Mouse (Mus musculus) liver, postnatal 0 days (tissue): ENCODE results near the gene Lamb1. TPM values are rescaled to one million over a fixed set of nuclear protein-coding genes. Genes with fewer than 3 reads are reported as not detected.

Experiments
- ATAC-seq: fragments of 200-750 bp; cut with Nextera tagmentation; 2 replicates; pipeline ENCODE4 v1.8.0; 2017; ENCODE audit warnings: mild to moderate bottlenecking, moderate library complexity
- DNase-seq: peaks from one replicate; pipeline ENCODE4 v3.0.0-alpha.2; 2016
- H3K27ac ChIP-seq: fragments of 300-500 bp; sonication (generic); 2 replicates; pipeline ENCODE4 v1.5.1; 2014; ENCODE audit warnings: antibody characterized with exemption, moderate library complexity, mild to moderate bottlenecking, low read depth
- H3K27me3 ChIP-seq: fragments of 300-500 bp; sonication (generic); 2 replicates; pipeline ENCODE4 v1.6.1; 2014; ENCODE audit warnings: low read length, control low read depth, mixed read lengths; ENCODE audit not compliant: insufficient read depth
- H3K36me3 ChIP-seq: fragments of 300-500 bp; sonication (generic); replicated peaks from 2 replicates; pipeline ENCODE4 v1.6.1; 2014; ENCODE audit warnings: mild to moderate bottlenecking, control low read depth, low read length, moderate library complexity, mixed read lengths; ENCODE audit not compliant: insufficient read depth
- H3K4me1 ChIP-seq: fragments of 300-500 bp; sonication (generic); 2 replicates; pipeline ENCODE4 v1.6.1; 2014; ENCODE audit warnings: antibody characterized with exemption, mild to moderate bottlenecking, control low read depth; ENCODE audit not compliant: insufficient read depth
- H3K4me2 ChIP-seq: fragments of 300-500 bp; sonication (generic); 2 replicates; pipeline ENCODE4 v1.6.1; 2014; ENCODE audit warnings: low read depth, mild to moderate bottlenecking, low read length, moderate library complexity, mixed read lengths
- H3K4me3 ChIP-seq: fragments of 300-500 bp; sonication (generic); 2 replicates; pipeline ENCODE4 v1.5.1; 2014; ENCODE audit warnings: low read depth, low read length
- H3K9ac ChIP-seq: fragments of 300-500 bp; sonication (generic); replicated peaks from 2 replicates; pipeline ENCODE4 v1.6.1; 2014; ENCODE audit warnings: mild to moderate bottlenecking, moderate library complexity
- H3K9me3 ChIP-seq: fragments of 300-500 bp; sonication (generic); 2 replicates; pipeline ENCODE4 v1.6.1; 2016; ENCODE audit warnings: mild to moderate bottlenecking, control low read depth, low read length, mixed read lengths
- CTCF ChIP-seq: sonication (generic); IDR thresholded peaks from 2 replicates; pipeline ENCODE4 v1.5.1; 2016; ENCODE audit warnings: antibody characterized with exemption, low read depth
- EP300 ChIP-seq: IDR thresholded peaks from 2 replicates; pipeline ENCODE4 v1.6.1; 2016; ENCODE audit warnings: antibody characterized with exemption, low read depth, mild to moderate bottlenecking
- WGBS: fragments of 180-500 bp; shearing (Covaris S2); extraction: QIAGEN DNeasy Blood & Tissue Kit; methylation state at CpG from one replicate; pipeline ENCODE4 v1.1.7; 2014; ENCODE audit not compliant: insufficient replicate concordance; 5-methylcytosine and 5-hydroxymethylcytosine counted together
- polyA plus RNA-seq: library from polyadenylated mRNA; unstranded; fragments of >200 nt; fragmentation: Nextera tagmentation; extraction: Ambion mirVana; gene quantifications from 2 replicates; pipeline ENCODE4 v1.2.1, GENCODE M21; 2015

Gene Lamb1
- polyA plus RNA-seq, 1 experiment from 2014 or later: 3.1 TPM

DNA sequence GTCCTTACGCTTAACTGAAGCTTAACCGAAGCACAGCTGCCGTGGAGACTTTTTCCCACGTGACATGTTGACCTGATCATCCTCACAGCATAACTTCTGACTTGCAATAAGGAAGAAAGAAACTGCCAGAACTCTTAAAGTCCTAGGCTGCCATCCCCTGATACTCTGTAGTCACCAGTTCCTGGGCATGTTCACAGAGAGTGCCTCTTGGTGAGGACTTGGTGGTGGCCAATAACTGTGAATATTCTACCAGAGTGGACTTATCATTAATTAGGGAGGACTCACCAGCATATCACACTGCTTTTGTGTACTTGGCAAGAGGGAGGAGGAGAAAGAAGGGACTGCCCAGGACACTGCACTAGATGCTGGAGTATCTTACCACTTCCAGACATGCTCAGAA lies 33.1 kb downstream of the Lamb1 start:
- WGBS: 79% methylated on average over 4 of the region's 4 CpGs
- Histone ChIP-seq H3K4me2 (no peak overlapping the region), H3K9me3 (no peaks in the 10 kb centered on the region), H3K27ac (no peak overlapping the region), H3K36me3 (0 out of 2 replicates have a peak, but pooled peaks cover 2% of the 10 kb centered on the region), H3K4me1 (peaks cover 11% of the 10 kb centered on the region; the same call in 1 of the 2 replicates), H3K4me3 (no peak overlapping the region), H3K9ac (no peak overlapping the region), H3K27me3 (0 out of 2 replicates have a peak, but pooled peaks cover 5% of the 10 kb centered on the region)
- ATAC-seq (no peak), DNase-seq (no peak)
- TF ChIP-seq EP300 (no peak), CTCF (no peak)

DNA sequence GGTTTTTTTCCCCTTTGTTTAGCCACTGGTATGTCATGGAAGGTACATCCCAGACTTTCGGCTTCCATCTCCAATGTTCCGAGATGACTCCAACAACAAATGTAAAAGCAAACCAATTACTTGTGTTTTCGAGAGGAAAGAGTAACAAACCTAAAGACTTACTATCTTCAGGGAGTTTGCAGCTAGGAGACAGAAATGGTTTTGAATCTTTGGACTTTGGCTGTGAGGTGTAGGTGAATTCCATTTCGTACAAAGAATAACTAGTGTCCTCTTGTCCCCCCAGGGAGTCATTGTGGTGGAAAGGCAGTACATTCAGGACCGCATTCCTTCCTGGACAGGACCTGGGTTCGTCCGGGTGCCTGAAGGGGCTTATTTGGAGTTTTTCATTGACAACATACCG lies 33.5 kb downstream of the Lamb1 start:
- Histone ChIP-seq H3K4me3 (no peak overlapping the region), H3K27ac (no peak overlapping the region), H3K9ac (no peak overlapping the region), H3K36me3 (0 out of 2 replicates have a peak, but pooled peaks cover 2% of the 10 kb centered on the region), H3K27me3 (0 out of 2 replicates have a peak, but pooled peaks cover 5% of the 10 kb centered on the region), H3K4me2 (no peak overlapping the region), H3K9me3 (no peaks in the 10 kb centered on the region), H3K4me1 (peaks cover 8% of the 10 kb centered on the region; the same call in 1 of the 2 replicates)
- no peak for TF ChIP-seq EP300
- no peak for TF ChIP-seq CTCF
- ATAC-seq (no peak), DNase-seq (no peak)
- WGBS: 80% methylated on average over 8 of the region's 8 CpGs

DNA sequence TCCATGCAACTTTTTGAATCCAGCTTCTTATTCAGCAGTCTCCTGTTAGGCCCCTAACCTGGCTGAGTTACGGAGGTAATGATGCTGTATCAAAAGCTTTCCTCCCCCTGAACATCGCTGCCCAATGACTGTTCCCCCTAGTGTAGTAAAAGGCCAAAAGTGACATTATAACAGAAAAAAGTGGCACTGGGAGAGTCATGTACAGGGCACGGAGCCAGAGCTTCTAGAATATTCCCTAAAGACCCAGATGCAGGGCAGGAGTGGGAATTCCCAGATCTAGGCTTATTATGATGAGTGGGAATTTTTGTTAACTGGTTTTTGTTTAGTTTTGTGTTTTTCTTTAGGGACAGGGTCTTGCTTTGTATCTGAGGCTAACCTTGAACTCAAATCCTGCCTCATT lies 34.1 kb downstream of the Lamb1 start:
- Histone ChIP-seq H3K27me3 (0 out of 2 replicates have a peak, but pooled peaks cover 5% of the 10 kb centered on the region), H3K4me2 (no peak overlapping the region), H3K36me3 (0 out of 2 replicates have a peak, but pooled peaks cover 2% of the 10 kb centered on the region), H3K4me3 (no peak overlapping the region), H3K9me3 (no peaks in the 10 kb centered on the region), H3K9ac (no peak overlapping the region), H3K27ac (no peak overlapping the region), H3K4me1 (peaks cover 7% of the 10 kb centered on the region; the same call in 1 of the 2 replicates)
- no peak for DNase-seq
- TF ChIP-seq CTCF (no peak), EP300 (no peak)
- no peak for ATAC-seq
- WGBS: 78% methylated on average over 3 of the region's 3 CpGs

DNA sequence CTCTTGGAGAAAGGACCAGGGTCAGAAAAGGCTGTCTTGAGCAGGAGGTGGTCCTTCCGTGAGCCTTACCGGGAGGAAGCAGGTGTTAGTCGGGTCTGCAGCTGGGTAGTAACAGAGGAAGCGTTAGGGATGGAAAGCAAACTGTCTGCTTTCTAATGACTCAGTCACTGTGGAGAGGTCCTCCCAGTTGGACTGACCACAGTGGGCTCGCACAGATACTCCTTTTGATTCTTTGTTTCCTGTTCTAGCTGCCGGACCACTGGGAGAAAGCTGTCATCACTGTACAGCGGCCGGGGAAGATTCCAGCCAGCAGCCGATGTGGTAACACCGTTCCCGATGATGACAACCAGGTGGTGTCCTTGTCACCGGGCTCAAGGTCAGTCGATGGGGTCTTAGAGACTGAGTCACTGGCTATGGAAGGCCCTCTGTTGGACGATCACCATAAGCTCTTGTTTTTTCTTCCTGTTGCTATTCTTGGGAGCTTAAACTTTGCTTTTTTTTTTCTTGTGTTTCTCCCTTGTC lies 34.7 kb downstream of the Lamb1 start:
- Histone ChIP-seq H3K27ac (no peak overlapping the region), H3K4me3 (no peak overlapping the region), H3K4me1 (peaks cover 3% of the 10 kb centered on the region; the same call in 1 of the 2 replicates), H3K4me2 (no peak overlapping the region), H3K9ac (no peak overlapping the region), H3K9me3 (no peaks in the 10 kb centered on the region), H3K36me3 (0 out of 2 replicates have a peak, but pooled peaks cover 2% of the 10 kb centered on the region), H3K27me3 (0 out of 2 replicates have a peak, but pooled peaks cover 5% of the 10 kb centered on the region)
- ATAC-seq (no peak), DNase-seq (no peak)
- no peak for TF ChIP-seq CTCF
- no peak for TF ChIP-seq EP300
- 68% methylated on average over 14 of the region's 14 CpGs for WGBS

DNA sequence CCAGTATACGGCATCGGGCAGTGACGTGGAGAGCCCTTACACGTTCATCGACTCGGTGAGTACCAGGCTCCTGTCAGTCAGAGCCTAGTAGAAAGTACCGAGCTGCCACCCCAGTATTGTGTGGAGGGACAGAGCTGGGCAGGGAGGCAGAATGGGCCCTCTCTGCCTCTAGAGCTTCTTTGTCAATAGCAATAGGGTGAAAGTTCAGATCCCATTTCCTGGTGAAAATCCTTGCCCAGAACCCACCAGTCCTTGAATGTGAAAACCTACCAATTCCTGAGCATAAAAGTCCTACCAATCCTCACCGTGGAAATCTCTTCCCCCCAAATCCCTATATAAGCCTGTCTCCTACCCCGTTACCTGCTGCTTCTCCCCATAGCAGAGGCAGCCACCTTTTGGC lies 35.2 kb downstream of the Lamb1 start:
- H3K9me3 ChIP-seq: no peaks in the 10 kb centered on the region
- H3K4me3 ChIP-seq: no peak overlapping the region
- H3K27me3 ChIP-seq: 0 out of 2 replicates have a peak, but pooled peaks cover 5% of the 10 kb centered on the region
- DNase-seq: no peak
- 0 out of 2 replicates have a peak, but pooled peaks cover 2% of the 10 kb centered on the region for H3K36me3 ChIP-seq
- H3K27ac ChIP-seq: no peak overlapping the region
- H3K9ac ChIP-seq: no peak overlapping the region
- 0 out of 2 replicates have a peak, but pooled peaks cover 2% of the 10 kb centered on the region for H3K4me1 ChIP-seq
- no peak for ATAC-seq
- no peak overlapping the region for H3K4me2 ChIP-seq
- TF ChIP-seq CTCF (no peak), EP300 (no peak)
- 85% methylated on average over 9 of the region's 9 CpGs for WGBS

DNA sequence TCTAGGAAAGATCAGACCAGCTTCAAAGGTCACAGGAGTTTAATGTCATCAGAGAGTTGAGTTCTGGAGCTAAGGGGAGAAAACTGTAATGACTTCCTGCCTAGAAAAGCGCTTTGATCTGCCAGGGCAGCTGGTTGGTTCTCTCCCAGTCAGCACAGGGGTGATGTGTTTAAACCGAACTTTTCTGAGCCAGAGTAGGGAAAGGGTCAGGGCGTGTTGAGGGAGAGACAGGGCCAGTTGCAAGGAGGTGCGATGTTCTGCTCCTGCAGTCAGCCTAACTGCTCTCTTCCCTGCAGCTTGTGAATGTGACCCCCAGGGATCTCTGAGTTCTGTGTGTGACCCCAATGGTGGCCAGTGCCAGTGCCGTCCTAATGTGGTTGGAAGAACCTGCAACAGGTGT lies 37.2 kb downstream of the Lamb1 start:
- no peak overlapping the region for H3K4me3 ChIP-seq
- 65% methylated on average over 5 of the region's 5 CpGs for WGBS
- H3K9ac ChIP-seq: no peak overlapping the region

More for the DNA sequence above, 37.2 kb downstream of the Lamb1 start:
- Histone ChIP-seq H3K4me2 (no peak overlapping the region), H3K27ac (no peak overlapping the region), H3K36me3 (0 out of 2 replicates have a peak, but pooled peaks cover 2% of the 10 kb centered on the region), H3K27me3 (0 out of 2 replicates have a peak, but pooled peaks cover 5% of the 10 kb centered on the region), H3K9me3 (no peaks in the 10 kb centered on the region), H3K4me1 (no peaks in the 10 kb centered on the region)
- no peak for DNase-seq
- no peak for ATAC-seq
- TF ChIP-seq CTCF: no peak
- TF ChIP-seq EP300: no peak
